Mouse (Mus musculus) liver (tissue): ENCODE data around the gene Gstm1.

Experiments
- DNase-seq: peaks from one replicate; pipeline ENCODE4 v3.0.0-alpha.2; 2020; ENCODE audit warnings: mixed read lengths

Gstm1 gene

GRCm38 (mm10) chr3:107964026-107964425, 53.7 kb downstream of the Gstm1 start:
- DNase-seq, result peak; percentile 18
